Mouse (Mus musculus): ENCODE measurements at regions not wholly inside any gene's neighbourhood (a gene's known extent, or its start where the extent isn't known, plus 50 kb on each side); places are given as distances from the start of the nearest gene placed in this dataset.

- Histone ChIP-seq H3K9ac (ENCODE audit: low read depth, low read length) (no peak overlapping the region), H3K4me1 (ENCODE audit: control insufficient read depth, insufficient read depth, low read length) (no peaks in the 10 kb centered on the region), H3K36me3 (ENCODE audit: control insufficient read depth, insufficient read depth, low read length) (no peaks in the 10 kb centered on the region), H3K27ac (ENCODE audit: low read length) (no peak overlapping the region), H3K27me3 (replicated peaks; ENCODE audit: control insufficient read depth, insufficient read depth, low read length) (no peaks in the 10 kb centered on the region), H3K4me3 (ENCODE audit: low read length) (no peak overlapping the region), H3K4me2 (ENCODE audit: low read depth, low read length) (no peak overlapping the region), H3K9me3 (ENCODE audit: control insufficient read depth, low read length) (no peaks in the 10 kb centered on the region)
- 68% methylated on average over 2 of the region's 2 CpGs for WGBS
- ATAC-seq = no peak
These were observed 52.4 kb upstream of the Cdkn2b start for GRCm38 (mm10) chr4:89363150-89363683.

GRCm38 (mm10) chr4:89362650-89363049 is 51.8 kb upstream of the Cdkn2b start:
- H3K27ac ChIP-seq (ENCODE audit: low read length) = no peak overlapping the region
- H3K9ac ChIP-seq (ENCODE audit: low read depth, low read length) = no peak overlapping the region
- no peaks in the 10 kb centered on the region for H3K9me3 ChIP-seq (ENCODE audit: control insufficient read depth, low read length)
- H3K4me1 ChIP-seq (ENCODE audit: control insufficient read depth, insufficient read depth, low read length) = no peaks in the 10 kb centered on the region
- WGBS = 39% methylated on average over 3 of the region's 3 CpGs
- no peaks in the 10 kb centered on the region for H3K36me3 ChIP-seq (ENCODE audit: control insufficient read depth, insufficient read depth, low read length)
- H3K4me3 ChIP-seq (ENCODE audit: low read length) = no peak overlapping the region
- H3K4me2 ChIP-seq (ENCODE audit: low read depth, low read length) = no peak overlapping the region
- peak; percentile 56; the same call in 1 of the 2 replicates for ATAC-seq
- H3K27me3 ChIP-seq (replicated peaks; ENCODE audit: control insufficient read depth, insufficient read depth, low read length) = no peaks in the 10 kb centered on the region

- H3K27ac ChIP-seq (ENCODE audit: low read length) = no peak overlapping the region
- no peaks in the 10 kb centered on the region for H3K27me3 ChIP-seq (replicated peaks; ENCODE audit: control insufficient read depth, insufficient read depth, low read length)
- 86% methylated on average over 7 of the region's 7 CpGs for WGBS
- H3K4me1 ChIP-seq (ENCODE audit: control insufficient read depth, insufficient read depth, low read length) = no peaks in the 10 kb centered on the region
- H3K36me3 ChIP-seq (ENCODE audit: control insufficient read depth, insufficient read depth, low read length) = no peaks in the 10 kb centered on the region
- H3K9ac ChIP-seq (ENCODE audit: low read depth, low read length) = no peak overlapping the region
- no peak for ATAC-seq
- no peak overlapping the region for H3K4me2 ChIP-seq (ENCODE audit: low read depth, low read length)
- H3K9me3 ChIP-seq (ENCODE audit: control insufficient read depth, low read length) = no peaks in the 10 kb centered on the region
- H3K4me3 ChIP-seq (ENCODE audit: low read length) = no peak overlapping the region
These were observed 50.5 kb upstream of the Cdkn2b start for GRCm38 (mm10) chr4:89361316-89361715.
